Mouse (Mus musculus) left cerebral cortex, adult 2 months (tissue): ENCODE results near the gene Cyfip2. TPM values are rescaled to one million over a fixed set of nuclear protein-coding genes. Genes with fewer than 3 reads are reported as not detected.
A peak's percentile ranks its signal among the peaks of the same experiment; 100 is the strongest.

Experiments used
- DNase-seq, 2 experiments: peaks; one replicate each; pipeline ENCODE4 v3.0.0; 2021 to 2022; ENCODE audit warnings: low spot score in 2 of 2, mixed read lengths in 1 of 2; ENCODE audit errors: extremely low spot score in 1 of 2
- H3K27ac ChIP-seq: fragments of 200-600 bp; 2 replicates; pipeline ENCODE4 v1.8.1; 2022
- H3K4me3 ChIP-seq: fragments of 200-600 bp; 2 replicates; pipeline ENCODE4 v1.8.1; 2022
- CTCF ChIP-seq: fragments of 200-600 bp; IDR thresholded peaks from 2 replicates; pipeline ENCODE4 v1.8.1; 2022; ENCODE audit warnings: antibody characterized with exemption, mild to moderate bottlenecking, moderate library complexity
- intact Hi-C: fragments of 180-260 bp; cut with DNase I; formaldehyde crosslinking; loops from one replicate; pipeline ENCODE4 v1.15.1; 2025
- total RNA-seq, 2 experiments: library from RNA; stranded (reverse); gene quantifications; 2 replicates each; pipeline ENCODE4 v1.2.3; 2021

Gene Cyfip2
- total RNA-seq, 2 experiments from 2014 or later: 606 to 614 TPM

DNA sequence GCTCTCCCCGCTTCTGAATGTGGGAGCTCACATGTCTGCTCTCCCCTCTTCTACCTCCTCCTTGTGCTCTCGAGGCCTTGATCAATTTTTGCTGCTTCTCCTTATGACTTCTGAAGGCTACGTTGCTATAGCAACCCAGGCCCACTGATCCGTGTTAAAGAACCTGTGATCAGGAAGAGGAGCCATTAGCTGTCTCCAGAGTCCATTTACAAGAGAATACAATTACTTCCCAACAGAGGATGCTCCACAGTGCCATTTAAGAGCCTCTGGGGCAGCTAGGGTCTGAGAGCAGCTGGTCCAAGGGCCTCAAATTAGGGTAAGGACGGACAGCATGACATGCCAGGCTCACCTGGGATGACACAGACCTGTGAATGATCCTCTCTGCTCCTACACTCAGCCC is 94.1 kb downstream of the Cyfip2 start:
- peak overlapping the region; percentile 77 for H3K27ac ChIP-seq
- intact Hi-C loops: loop anchor here (10.0 kb wide), 1 partner anchor 1634 kb away; no protein-coding TSS in a partner anchor
- H3K4me3 ChIP-seq: no peak overlapping the region
- TF ChIP-seq CTCF: no peak
- no peak for DNase-seq

- intact Hi-C loops: loop anchor here (10.0 kb wide), 1 partner anchor 1633 kb away; no protein-coding TSS in a partner anchor
- TF ChIP-seq CTCF: no peak
- Histone ChIP-seq H3K27ac (no peak overlapping the region), H3K4me3 (no peak overlapping the region)
- no peak for DNase-seq
These were observed 95.0 kb downstream of the Cyfip2 start for GRCm38 (mm10) chr11:46217686-46218085.

GRCm38 (mm10) chr11:46216669-46217068 is 96.0 kb downstream of the Cyfip2 start:
- TF ChIP-seq CTCF: peak; percentile 63
- intact Hi-C loops: loop anchor here (10.0 kb wide), 1 partner anchor 1632 kb away; no protein-coding TSS in a partner anchor
- no peak for DNase-seq
- Histone ChIP-seq H3K27ac (no peak overlapping the region), H3K4me3 (no peak overlapping the region)

- no peak for DNase-seq
- peak; percentile 94 for TF ChIP-seq CTCF
- Histone ChIP-seq H3K4me3 (no peak overlapping the region), H3K27ac (peak overlapping the region; percentile 63)
- intact Hi-C loops: loop anchor here (1.0 to 10.0 kb wide), 3 partner anchors 163 to 1631 kb away; partner anchors contain the start of genes Gm12166 and Lsm11
These were observed 97.3 kb downstream of the Cyfip2 start for GRCm38 (mm10) chr11:46215354-46215753.

DNA sequence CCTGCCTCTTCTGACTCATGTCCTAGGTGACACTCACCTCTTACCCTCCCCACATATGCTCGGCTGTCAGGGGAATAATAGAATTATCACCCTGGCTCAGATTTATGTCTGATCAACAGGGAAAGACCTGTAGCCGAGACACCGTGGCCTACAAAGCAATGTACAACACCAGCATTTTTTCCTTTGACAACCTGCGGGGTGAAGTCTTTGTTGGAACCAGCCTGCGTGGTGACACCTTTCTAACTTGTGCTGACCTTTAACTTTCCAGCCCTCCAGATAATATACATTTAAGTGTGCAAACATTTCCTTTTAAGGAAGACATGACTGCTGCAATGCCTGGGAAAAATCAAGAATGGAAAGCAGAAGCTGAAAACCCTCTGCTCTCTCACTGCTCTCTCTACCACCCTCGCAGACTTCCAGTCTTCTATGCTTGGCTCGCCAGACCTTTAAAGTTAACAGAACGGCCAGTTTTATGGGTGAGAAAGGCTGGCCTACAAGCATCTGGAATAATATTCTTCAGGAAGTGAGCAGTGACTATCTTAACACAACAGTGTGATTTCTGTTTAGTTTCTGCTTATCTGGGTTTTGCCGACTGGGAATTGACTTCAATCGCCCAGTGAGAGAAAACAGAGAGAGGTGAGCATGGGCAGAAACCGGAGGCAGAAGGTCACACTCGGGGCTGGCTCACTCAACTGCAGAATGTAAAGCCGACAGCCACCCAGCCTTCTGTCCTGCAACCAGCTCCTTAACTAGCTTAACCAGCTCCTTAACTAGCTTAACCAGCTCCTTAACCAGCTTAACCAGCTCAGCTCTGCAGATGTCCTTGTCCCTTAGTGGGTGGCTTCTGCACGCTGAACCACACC is 98.1 kb downstream of the Cyfip2 start:
- no peak overlapping the region for H3K4me3 ChIP-seq
- no peak for TF ChIP-seq CTCF
- intact Hi-C loops: loop anchor here (1.0 to 10.0 kb wide), 3 partner anchors 162 to 1630 kb away; partner anchors contain the start of genes Gm12166 and Lsm11
- no peak for DNase-seq
- H3K27ac ChIP-seq: peak overlapping the region; percentile 63

DNA sequence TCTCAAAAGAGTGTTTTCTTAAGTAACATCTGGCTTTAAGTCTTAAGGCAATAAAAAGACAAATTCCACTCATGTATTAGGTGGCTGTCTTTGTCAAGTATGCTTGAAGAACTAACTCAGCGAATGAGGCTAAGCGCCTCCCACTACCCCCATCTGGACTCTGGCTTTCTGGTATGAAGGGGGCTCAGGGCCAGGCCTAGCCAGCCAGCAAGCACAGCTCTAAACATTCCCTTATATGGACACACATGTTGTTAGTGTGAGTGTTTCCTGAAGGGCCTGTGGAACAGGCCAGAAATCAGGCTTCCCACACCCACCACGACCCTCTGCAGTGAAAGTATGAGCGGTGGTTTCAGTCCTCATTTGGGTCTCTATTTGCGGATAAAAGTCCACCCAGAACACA is 98.8 kb downstream of the Cyfip2 start:
- DNase-seq: no peak
- intact Hi-C loops: loop anchor here (2.0 to 10.0 kb wide), 2 partner anchors 161 to 1629 kb away; partner anchors contain the start of gene Gm12166
- TF ChIP-seq CTCF: no peak
- Histone ChIP-seq H3K4me3 (no peak overlapping the region), H3K27ac (peak overlapping the region; percentile 20; the same call in 1 of the 2 replicates)

- no peak overlapping the region for H3K27ac ChIP-seq
- intact Hi-C loops: loop anchor here (10.0 kb wide), 1 partner anchor 1627 kb away; no protein-coding TSS in a partner anchor
These were observed 100.8 kb downstream of the Cyfip2 start for GRCm38 (mm10) chr11:46211858-46212257.

GRCm38 (mm10) chr11:46209884-46210283 is 102.8 kb downstream of the Cyfip2 start:
- intact Hi-C loops: loop anchor here (10.0 kb wide), 1 partner anchor 1625 kb away; no protein-coding TSS in a partner anchor
- no peak for TF ChIP-seq CTCF
- Histone ChIP-seq H3K4me3 (no peak overlapping the region), H3K27ac (peak overlapping the region; percentile 59)
- no peak for DNase-seq

More at GRCm38 (mm10) chr11:46211858-46212257, 100.8 kb downstream of the Cyfip2 start:
- no peak overlapping the region for H3K4me3 ChIP-seq
- TF ChIP-seq CTCF: no peak
- no peak for DNase-seq

DNA sequence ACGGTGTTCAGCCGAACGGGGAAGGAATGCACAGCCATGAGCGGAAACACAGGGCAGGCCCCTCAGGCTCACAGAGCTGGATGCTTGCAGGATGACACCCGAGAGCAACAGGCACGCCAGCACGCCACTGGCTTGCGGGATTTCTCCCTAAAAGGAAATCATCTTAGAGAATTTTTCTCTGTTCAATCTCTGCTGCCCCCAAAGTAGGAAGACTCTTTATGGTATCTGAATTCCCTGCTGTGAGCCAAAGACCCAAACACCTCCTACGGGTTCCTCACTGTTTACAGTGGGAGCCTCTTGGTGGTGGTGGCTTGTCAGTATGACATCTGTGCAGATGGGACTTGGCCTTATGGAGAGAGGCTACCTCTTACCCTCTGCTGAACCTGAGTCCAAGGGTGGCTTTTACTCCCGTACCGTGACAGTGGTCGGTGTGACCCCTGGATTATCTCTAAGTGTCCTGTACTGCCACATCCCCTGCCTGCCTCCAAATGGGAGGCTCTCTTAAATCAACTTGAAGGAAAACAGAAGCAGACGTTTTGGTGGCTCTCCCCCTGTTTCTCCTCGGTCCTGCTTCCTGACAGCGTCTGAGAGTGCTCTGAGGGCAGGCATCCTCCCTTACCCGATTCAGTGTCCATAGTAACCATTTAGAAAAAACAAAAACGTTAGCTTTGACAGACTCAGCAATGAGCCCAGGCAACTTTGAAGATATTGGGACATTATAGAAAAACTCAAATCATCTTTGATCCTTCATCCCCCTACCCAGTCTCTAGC is 106.8 kb downstream of the Cyfip2 start:
- H3K27ac ChIP-seq: peak overlapping the region; percentile 6; the same call in 1 of the 2 replicates
- TF ChIP-seq CTCF: no peak
- intact Hi-C loops: no loop called here
- no peak overlapping the region for H3K4me3 ChIP-seq
- no peak for DNase-seq

GRCm38 (mm10) chr11:46204841-46205240 is 107.8 kb downstream of the Cyfip2 start:
- no peak for TF ChIP-seq CTCF
- DNase-seq: no peak
- intact Hi-C loops: loop anchor here (5.0 kb wide), 2 partner anchors 68 to 228 kb away; no protein-coding TSS in a partner anchor
- no peak overlapping the region for H3K27ac ChIP-seq
- no peak overlapping the region for H3K4me3 ChIP-seq

- Histone ChIP-seq H3K4me3 (no peak overlapping the region), H3K27ac (peak overlapping the region; percentile 78)
- intact Hi-C loops: loop anchor here (5.0 kb wide), 2 partner anchors 65 to 225 kb away; no protein-coding TSS in a partner anchor
- DNase-seq: no peak
- TF ChIP-seq CTCF: no peak
These were observed 110.1 kb downstream of the Cyfip2 start for GRCm38 (mm10) chr11:46202547-46202887.
